ENCODE assay signal across 9 mouse cellular contexts in the genomic region with DNA sequence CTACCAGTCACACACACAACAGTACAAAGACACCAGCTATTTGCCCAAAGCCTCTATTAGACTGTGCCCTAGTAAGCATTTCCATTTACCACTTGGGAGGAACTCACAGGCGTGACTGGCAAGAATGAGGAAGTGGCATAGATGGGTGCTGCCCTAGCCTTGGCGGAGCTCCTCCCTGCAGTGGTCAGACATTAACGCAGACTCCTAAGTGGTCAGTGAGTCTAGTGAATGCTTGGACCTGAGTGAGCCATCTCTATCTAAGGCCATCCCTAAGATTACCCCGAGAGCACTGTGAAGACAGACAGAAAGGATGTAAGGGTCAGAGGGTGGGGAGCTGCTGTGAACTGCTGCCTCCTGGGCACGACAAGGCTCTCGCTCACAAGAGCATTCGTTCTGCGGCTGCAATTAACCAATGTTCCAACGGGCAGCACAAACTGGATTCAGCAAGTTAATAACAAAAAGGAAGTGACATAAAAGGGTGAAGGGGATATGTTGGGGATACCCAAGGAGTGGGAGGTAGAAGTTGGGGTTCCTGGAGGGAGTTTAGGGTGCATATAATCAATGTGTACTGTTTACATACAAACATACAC.
DNase-seq lines count a peak whose midpoint lies in the region; ATAC-seq lines count a peak whose summit lies in the region.
"Had no signal": no experiment of that assay in that cellular context is flagged by ENCODE, and none has a peak within 500 bp of the region (broad histone marks: within the 10 kb centered on the region; RNA-seq: fewer than 3 reads in every experiment).

No protein-coding gene starts in this region.

- 69% methylated on average over 9 of the region's 9 CpGs for WGBS in hindbrain, embryonic 13.5 days
- 79% methylated on average over 9 of the region's 9 CpGs for WGBS in hindbrain, embryonic 11.5 days
- 70% methylated on average over 9 of the region's 9 CpGs for WGBS in kidney, embryonic 16.5 days

- H3K27me3 ChIP-seq in hindbrain, embryonic 13.5 days: no peaks in the 10 kb centered on the region
- no peaks in the 10 kb centered on the region for H3K27me3 ChIP-seq in hindbrain, embryonic 11.5 days (ENCODE audit: control insufficient read depth, insufficient read depth, low read length)
- no peaks in the 10 kb centered on the region for H3K27me3 ChIP-seq in kidney, embryonic 16.5 days (ENCODE audit: insufficient read depth, low read length)
- no peaks in the 10 kb centered on the region for H3K27me3 ChIP-seq in megakaryocyte, embryonic 14.5 days (replicated peaks)
- H3K27me3 ChIP-seq: heart, embryonic 13.5 days had no signal

- no peak overlapping the region for H3K4me2 ChIP-seq in hindbrain, embryonic 13.5 days
- no peak overlapping the region for H3K4me2 ChIP-seq in hindbrain, embryonic 11.5 days (replicated peaks; ENCODE audit: low read depth, low read length)
- no peak overlapping the region for H3K4me2 ChIP-seq in kidney, embryonic 16.5 days (replicated peaks; ENCODE audit: low read depth, low read length)
- H3K4me2 ChIP-seq: heart, embryonic 13.5 days had no signal

- H3K4me3 ChIP-seq in hindbrain, embryonic 13.5 days: no peak overlapping the region
- no peak overlapping the region for H3K4me3 ChIP-seq in hindbrain, embryonic 11.5 days (ENCODE audit: low read depth, low read length)
- H3K4me3 ChIP-seq in kidney, embryonic 16.5 days (ENCODE audit: low read length): no peak overlapping the region
- peak overlapping the region; percentile 82 for H3K4me3 ChIP-seq in megakaryocyte, embryonic 14.5 days (replicated peaks)
- H3K4me3 ChIP-seq: heart, embryonic 13.5 days had no signal

- H3K9me3 ChIP-seq in hindbrain, embryonic 13.5 days: no peaks in the 10 kb centered on the region
- no peaks in the 10 kb centered on the region for H3K9me3 ChIP-seq in hindbrain, embryonic 11.5 days (ENCODE audit: control insufficient read depth, low read length)
- no peaks in the 10 kb centered on the region for H3K9me3 ChIP-seq in kidney, embryonic 16.5 days (ENCODE audit: low read length)
- H3K9me3 ChIP-seq in megakaryocyte, embryonic 14.5 days: no peaks in the 10 kb centered on the region
- H3K9me3 ChIP-seq: heart, embryonic 13.5 days had no signal

- no peak for DNase-seq in hindbrain, embryonic 11.5 days (ENCODE audit: low spot score)
- peak; percentile 66 for DNase-seq in MEL-GATA-1-ER (ENCODE audit: extremely low read depth, low read depth)
- DNase-seq in layer of hippocampus, postnatal 14 days (ENCODE audit: low spot score in 2 of 2): no peak
- no peak for DNase-seq in cerebellum, postnatal 14 days
- DNase-seq in urinary bladder, postnatal 4 days (ENCODE audit: low spot score in 2 of 2): no peak

- ATAC-seq in hindbrain, embryonic 13.5 days (ENCODE audit: low FRiP score): no peak
- no peak for ATAC-seq in hindbrain, embryonic 11.5 days (ENCODE audit: low FRiP score)
- ATAC-seq in kidney, embryonic 16.5 days (ENCODE audit: low FRiP score, low TSS enrichment): peak; percentile 70

- peaks cover 70% of the 10 kb centered on the region for H3K4me1 ChIP-seq in hindbrain, embryonic 13.5 days (replicated peaks)
- H3K4me1 ChIP-seq in hindbrain, embryonic 11.5 days (replicated peaks; ENCODE audit: control insufficient read depth, insufficient read depth, low read length): 0 out of 2 replicates have a peak, but pooled peaks cover 2% of the 10 kb centered on the region
- H3K4me1 ChIP-seq in kidney, embryonic 16.5 days (ENCODE audit: insufficient read depth, low read length): peaks cover 43% of the 10 kb centered on the region
- H3K4me1 ChIP-seq in megakaryocyte, embryonic 14.5 days: peaks cover 74% of the 10 kb centered on the region

- no peak overlapping the region for H3K9ac ChIP-seq in hindbrain, embryonic 13.5 days
- H3K9ac ChIP-seq in hindbrain, embryonic 11.5 days (ENCODE audit: low read depth, low read length): no peak overlapping the region
- no peak overlapping the region for H3K9ac ChIP-seq in kidney, embryonic 16.5 days (replicated peaks; ENCODE audit: low read length)
- H3K9ac ChIP-seq: heart, embryonic 13.5 days had no signal

- H3K36me3 ChIP-seq in hindbrain, embryonic 13.5 days: no peaks in the 10 kb centered on the region
- no peaks in the 10 kb centered on the region for H3K36me3 ChIP-seq in hindbrain, embryonic 11.5 days (ENCODE audit: control insufficient read depth, insufficient read depth, low read length)
- H3K36me3 ChIP-seq in kidney, embryonic 16.5 days (ENCODE audit: insufficient read depth, low read length): no peaks in the 10 kb centered on the region
- H3K36me3 ChIP-seq in megakaryocyte, embryonic 14.5 days (replicated peaks; ENCODE audit: low read length): peaks cover 31% of the 10 kb centered on the region
- H3K36me3 ChIP-seq: heart, embryonic 13.5 days had no signal

- peak overlapping the region; percentile 48; the same call in 1 of the 2 replicates for H3K27ac ChIP-seq in hindbrain, embryonic 13.5 days
- no peak overlapping the region for H3K27ac ChIP-seq in hindbrain, embryonic 11.5 days (ENCODE audit: low read depth, low read length)
- H3K27ac ChIP-seq in kidney, embryonic 16.5 days (ENCODE audit: low read length): no peak overlapping the region
